Mouse (Mus musculus) kidney, embryonic 15.5 days (tissue): ENCODE results near the gene Ihh. TPM values are rescaled to one million over a fixed set of nuclear protein-coding genes. Genes with fewer than 3 reads are reported as not detected.
A peak's percentile ranks its signal among the peaks of the same experiment; 100 is the strongest.

ENCODE experiments used
- ATAC-seq: fragments of 200-750 bp; cut with Nextera tagmentation; replicated peaks from 2 replicates; pipeline ENCODE4 v1.8.0; 2017; ENCODE audit warnings: moderate TSS enrichment; ENCODE audit not compliant: low FRiP score
- H3K27ac ChIP-seq: fragments of 300-500 bp; sonication (generic); 2 replicates; pipeline ENCODE4 v1.5.1; 2015; ENCODE audit warnings: mild to moderate bottlenecking, inconsistent platforms
- H3K27me3 ChIP-seq: fragments of 300-500 bp; sonication (generic); 2 replicates; pipeline ENCODE4 v1.6.1; 2015; ENCODE audit warnings: inconsistent platforms
- H3K36me3 ChIP-seq: fragments of 300-500 bp; sonication (generic); 2 replicates; pipeline ENCODE4 v1.6.1; 2015; ENCODE audit warnings: inconsistent platforms
- H3K4me1 ChIP-seq: fragments of 300-500 bp; sonication (generic); 2 replicates; pipeline ENCODE4 v1.6.1; 2015; ENCODE audit warnings: inconsistent platforms
- H3K4me2 ChIP-seq: fragments of 300-500 bp; sonication (generic); 2 replicates; pipeline ENCODE4 v1.6.1; 2015; ENCODE audit warnings: moderate library complexity, mild to moderate bottlenecking, inconsistent platforms
- H3K4me3 ChIP-seq: fragments of 300-500 bp; sonication (generic); replicated peaks from 2 replicates; pipeline ENCODE4 v1.5.1; 2015; ENCODE audit warnings: mild to moderate bottlenecking, inconsistent platforms
- H3K9ac ChIP-seq: fragments of 300-500 bp; sonication (generic); 2 replicates; pipeline ENCODE4 v1.6.1; 2015; ENCODE audit warnings: mild to moderate bottlenecking, inconsistent platforms
- H3K9me3 ChIP-seq: fragments of 300-500 bp; sonication (generic); replicated peaks from 2 replicates; pipeline ENCODE4 v1.6.1; 2016; ENCODE audit warnings: inconsistent platforms
- WGBS: fragments of 180-500 bp; shearing (Covaris S2); methylation state at CpG from one replicate; pipeline ENCODE4 v1.1.7; 2015; ENCODE audit warnings: mixed read lengths; 5-methylcytosine and 5-hydroxymethylcytosine counted together
- polyA plus RNA-seq: library from polyadenylated mRNA; unstranded; fragments of >200 nt; fragmentation: Nextera tagmentation; extraction: Ambion mirVana; gene quantifications from 2 replicates; pipeline ENCODE4 v1.2.1, GENCODE M21; 2015

Gene Ihh
- polyA plus RNA-seq, result 2.2 and 2.9 TPM in 2 replicates

DNA sequence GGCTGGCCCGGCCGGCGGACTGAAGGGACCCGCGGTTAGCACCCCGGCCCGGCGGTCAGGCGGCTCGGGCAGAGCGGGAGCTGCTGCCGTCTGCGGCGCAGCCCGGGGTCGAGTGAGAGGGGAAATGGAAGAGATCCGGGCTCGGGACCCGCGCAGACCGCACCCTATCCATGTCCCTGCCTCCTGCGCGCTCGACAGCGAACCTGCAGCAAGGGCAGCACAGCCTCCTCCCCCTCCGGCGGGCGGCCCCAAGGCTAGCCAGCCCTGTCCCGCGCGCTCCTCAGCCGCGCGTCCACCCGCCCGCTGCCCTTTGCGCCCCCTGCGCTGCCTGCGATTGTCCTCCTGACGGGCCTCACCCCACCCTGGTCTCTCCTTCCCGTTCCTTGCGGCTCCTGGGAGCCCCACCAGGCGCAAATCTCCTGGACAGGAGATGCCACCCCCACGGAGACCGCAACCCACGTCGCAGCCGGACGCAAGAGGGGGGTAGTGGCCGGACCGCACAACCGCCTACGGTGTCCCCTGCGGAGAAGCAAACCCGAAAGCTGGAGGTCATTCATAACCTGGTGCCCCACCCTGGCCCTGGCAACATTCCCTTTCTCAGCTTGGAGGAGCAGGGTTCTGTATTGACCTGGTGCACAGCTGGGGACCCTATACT is at the start of gene Ihh:
TSS of gene Ihh (minus strand) at position 117 of the 655 bp plus-strand sequence.
- peaks cover 95% of the 10 kb centered on the region for H3K27me3 ChIP-seq
- 3% methylated on average over 34 of the region's 55 CpGs for WGBS
- H3K36me3 ChIP-seq, result no peaks in the 10 kb centered on the region
- H3K27ac ChIP-seq, result no peak within 1 kb of the TSS
- peak within 1 kb of the TSS; percentile 36 for H3K9ac ChIP-seq
- peaks cover 45% of the 10 kb centered on the region for H3K4me1 ChIP-seq
- H3K9me3 ChIP-seq, result no peaks in the 10 kb centered on the region
- peak within 1 kb of the TSS; percentile 72 for H3K4me2 ChIP-seq
- ATAC-seq, result peak; percentile 34; the same call in 1 of the 2 replicates
- peak within 1 kb of the TSS; percentile 45 for H3K4me3 ChIP-seq

- 67% methylated on average over 6 of the region's 6 CpGs for whole genome bisulfite sequencing
- Histone ChIP-seq H3K27me3 (no peaks in the 10 kb centered on the region; the same call in 1 of the 2 replicates), H3K9me3 (no peaks in the 10 kb centered on the region), H3K4me2 (no peak overlapping the region), H3K27ac (no peak overlapping the region), H3K36me3 (no peaks in the 10 kb centered on the region), H3K9ac (no peak overlapping the region), H3K4me3 (no peak overlapping the region), H3K4me1 (no peaks in the 10 kb centered on the region)
- ATAC-seq, result no peak
These were observed 49.7 kb upstream of the Ihh start for GRCm38 (mm10) chr1:75001183-75001582.

DNA sequence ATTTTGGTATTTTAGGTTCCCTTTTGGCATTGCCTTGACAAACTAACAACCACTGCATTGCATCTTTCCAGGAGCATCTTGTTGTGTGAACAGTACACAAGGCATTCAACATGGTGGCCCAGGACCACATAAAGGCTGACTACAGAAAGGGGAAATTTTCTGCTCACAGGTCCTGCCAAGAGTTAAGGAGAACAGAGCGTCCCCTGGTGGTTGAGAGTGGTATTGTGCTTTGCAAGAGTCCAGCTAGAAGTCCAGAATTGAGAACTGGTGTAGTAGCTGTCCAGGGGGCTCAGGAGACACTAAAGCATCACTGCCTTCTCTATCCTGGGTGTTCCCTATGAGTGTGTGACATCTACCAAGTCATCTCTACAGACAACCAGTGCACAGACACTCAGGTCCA is 49.0 kb upstream of the Ihh start:
- Histone ChIP-seq H3K9ac (no peak overlapping the region), H3K4me2 (no peak overlapping the region), H3K4me1 (no peaks in the 10 kb centered on the region), H3K36me3 (no peaks in the 10 kb centered on the region), H3K27ac (no peak overlapping the region), H3K9me3 (no peaks in the 10 kb centered on the region), H3K4me3 (no peak overlapping the region), H3K27me3 (no peaks in the 10 kb centered on the region; the same call in 1 of the 2 replicates)
- 0% methylated on average over 1 of the region's 1 CpGs for WGBS
- ATAC-seq, result no peak

- no peaks in the 10 kb centered on the region for H3K36me3 ChIP-seq
- 83% methylated on average over 5 of the region's 5 CpGs for WGBS
- no peak for ATAC-seq
- H3K4me3 ChIP-seq, result no peak overlapping the region
- no peak overlapping the region for H3K9ac ChIP-seq
- H3K4me1 ChIP-seq, result no peaks in the 10 kb centered on the region
- no peaks in the 10 kb centered on the region for H3K27me3 ChIP-seq
- no peaks in the 10 kb centered on the region for H3K9me3 ChIP-seq
- no peak overlapping the region for H3K4me2 ChIP-seq
- no peak overlapping the region for H3K27ac ChIP-seq
These were observed 47.7 kb upstream of the Ihh start for GRCm38 (mm10) chr1:74999173-74999572.

DNA sequence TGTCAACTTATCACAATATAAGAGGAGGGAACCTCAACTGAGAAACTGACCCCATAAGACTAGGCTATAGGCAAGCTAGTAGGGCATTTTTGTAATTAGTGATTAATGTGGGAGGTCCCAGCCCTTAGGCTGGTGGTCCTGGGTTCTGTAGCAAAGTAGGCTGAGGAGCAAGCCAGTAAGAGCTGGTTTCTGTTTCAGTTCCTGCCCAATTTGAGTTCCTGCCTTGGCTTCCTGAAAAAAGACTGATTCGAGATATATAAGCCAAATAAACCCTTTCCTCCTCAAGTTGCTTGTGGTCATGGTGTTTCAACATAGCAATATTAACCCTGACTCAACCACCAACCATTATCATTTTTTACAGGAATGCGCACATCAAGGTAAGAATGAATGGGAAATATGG is 45.8 kb upstream of the Ihh start:
- Histone ChIP-seq H3K27me3 (no peaks in the 10 kb centered on the region), H3K4me2 (no peak overlapping the region), H3K4me3 (no peak overlapping the region), H3K27ac (no peak overlapping the region), H3K4me1 (no peaks in the 10 kb centered on the region), H3K9ac (no peak overlapping the region), H3K36me3 (no peaks in the 10 kb centered on the region), H3K9me3 (no peaks in the 10 kb centered on the region)
- no peak for ATAC-seq
- 76% methylated on average over 2 of the region's 2 CpGs for WGBS

DNA sequence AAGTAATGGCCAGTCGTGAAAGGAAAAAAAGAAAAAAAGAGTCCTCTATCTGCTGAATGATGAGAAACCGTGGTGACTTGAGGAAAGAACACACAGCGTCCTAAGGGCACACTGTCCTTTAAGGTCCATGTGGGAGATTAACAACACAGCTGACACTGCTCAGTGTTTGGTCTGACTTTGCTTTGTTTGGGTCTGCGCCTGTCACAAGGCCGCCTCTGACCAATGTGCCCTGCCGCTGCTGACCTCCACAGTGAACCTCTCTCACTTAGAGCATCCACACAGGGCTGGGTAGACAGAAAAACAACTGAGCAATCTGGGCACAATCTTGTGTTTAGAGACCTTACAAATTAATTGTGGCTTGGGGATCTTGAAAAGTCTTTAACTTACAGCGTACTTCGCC is 25.5 kb upstream of the Ihh start:
- Histone ChIP-seq H3K4me2 (no peak overlapping the region), H3K36me3 (no peaks in the 10 kb centered on the region), H3K4me3 (no peak overlapping the region), H3K27ac (no peak overlapping the region), H3K9me3 (no peaks in the 10 kb centered on the region), H3K4me1 (0 out of 2 replicates have a peak, but pooled peaks cover 6% of the 10 kb centered on the region), H3K27me3 (no peaks in the 10 kb centered on the region), H3K9ac (no peak overlapping the region)
- no peak for ATAC-seq
- WGBS, result 72% methylated on average over 8 of the region's 8 CpGs

DNA sequence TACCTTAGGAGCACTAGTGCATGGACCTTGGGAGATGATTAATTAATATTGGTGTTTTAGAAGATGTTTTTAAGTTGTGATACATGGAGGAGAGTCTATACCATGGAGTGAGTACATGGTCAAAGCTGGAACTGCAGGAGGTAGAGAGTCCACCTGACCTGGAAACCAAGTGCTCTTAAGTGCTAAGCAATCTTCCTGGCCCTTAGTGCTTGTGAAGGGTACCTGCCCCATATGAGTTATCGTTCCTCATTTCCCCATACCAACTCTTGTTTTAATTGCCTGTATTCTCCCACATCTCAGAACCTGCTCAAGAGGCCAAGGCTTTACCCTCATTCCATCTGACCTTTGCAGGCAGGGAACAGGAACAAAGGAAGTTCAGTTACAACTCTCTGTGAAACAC is 24.5 kb upstream of the Ihh start:
- H3K9me3 ChIP-seq, result no peaks in the 10 kb centered on the region
- no peak overlapping the region for H3K4me3 ChIP-seq
- no peak overlapping the region for H3K4me2 ChIP-seq
- no peaks in the 10 kb centered on the region for H3K36me3 ChIP-seq
- H3K4me1 ChIP-seq, result peaks cover 11% of the 10 kb centered on the region; the same call in 1 of the 2 replicates
- 96% methylated on average over 1 of the region's 1 CpGs for WGBS
- no peaks in the 10 kb centered on the region for H3K27me3 ChIP-seq
- no peak overlapping the region for H3K27ac ChIP-seq
- ATAC-seq, result no peak
- H3K9ac ChIP-seq, result no peak overlapping the region

GRCm38 (mm10) chr1:74973590-74973989 is 22.1 kb upstream of the Ihh start:
- no peak for ATAC-seq
- no peaks in the 10 kb centered on the region for H3K36me3 ChIP-seq
- H3K4me1 ChIP-seq, result peaks cover 10% of the 10 kb centered on the region; the same call in 1 of the 2 replicates
- H3K4me3 ChIP-seq, result no peak overlapping the region
- H3K27me3 ChIP-seq, result no peaks in the 10 kb centered on the region
- H3K9ac ChIP-seq, result no peak overlapping the region
- no peaks in the 10 kb centered on the region for H3K9me3 ChIP-seq
- 87% methylated on average over 6 of the region's 6 CpGs for WGBS
- no peak overlapping the region for H3K4me2 ChIP-seq
- H3K27ac ChIP-seq, result no peak overlapping the region

GRCm38 (mm10) chr1:74971353-74972050 is 20.0 kb upstream of the Ihh start:
- Histone ChIP-seq H3K4me1 (peaks cover 10% of the 10 kb centered on the region; the same call in 1 of the 2 replicates), H3K36me3 (no peaks in the 10 kb centered on the region), H3K4me3 (no peak overlapping the region), H3K27ac (peak overlapping the region; percentile 56; the same call in 1 of the 2 replicates), H3K4me2 (no peak overlapping the region), H3K27me3 (no peaks in the 10 kb centered on the region), H3K9ac (no peak overlapping the region), H3K9me3 (no peaks in the 10 kb centered on the region)
- ATAC-seq, result peak; percentile 80
- WGBS, result 40% methylated on average over 4 of the region's 4 CpGs

DNA sequence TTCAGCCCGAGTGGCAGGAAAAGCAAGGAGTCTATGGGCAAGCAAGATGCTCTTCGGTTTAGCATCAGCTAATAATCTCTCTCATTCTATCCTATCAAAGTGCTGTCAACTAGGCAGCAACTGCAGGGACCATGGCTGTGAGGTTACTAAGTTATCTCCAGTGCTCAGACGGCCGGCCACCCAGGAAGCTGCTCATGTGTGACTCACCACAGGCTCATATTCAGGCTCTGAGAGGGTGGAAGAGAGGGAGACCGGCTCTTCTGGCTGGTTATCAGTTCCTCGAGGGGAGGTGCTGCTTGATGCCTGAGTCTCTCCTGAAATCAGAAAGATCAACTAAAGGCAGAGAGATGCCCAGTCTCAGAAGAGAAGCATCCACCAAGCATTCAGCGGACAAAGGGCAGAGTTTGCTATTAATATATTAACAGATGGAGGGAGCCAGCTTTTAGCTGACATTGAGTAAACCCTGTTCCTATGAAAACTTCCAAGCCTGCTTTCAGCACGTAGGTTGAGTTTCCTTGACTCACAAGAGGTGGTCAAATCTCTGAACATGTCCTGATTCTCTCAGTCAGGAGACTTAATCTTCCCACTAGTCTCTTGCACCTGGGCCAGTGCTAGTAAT is 16.6 kb upstream of the Ihh start:
- peak overlapping the region; percentile 2; the same call in 1 of the 2 replicates for H3K27ac ChIP-seq

DNA sequence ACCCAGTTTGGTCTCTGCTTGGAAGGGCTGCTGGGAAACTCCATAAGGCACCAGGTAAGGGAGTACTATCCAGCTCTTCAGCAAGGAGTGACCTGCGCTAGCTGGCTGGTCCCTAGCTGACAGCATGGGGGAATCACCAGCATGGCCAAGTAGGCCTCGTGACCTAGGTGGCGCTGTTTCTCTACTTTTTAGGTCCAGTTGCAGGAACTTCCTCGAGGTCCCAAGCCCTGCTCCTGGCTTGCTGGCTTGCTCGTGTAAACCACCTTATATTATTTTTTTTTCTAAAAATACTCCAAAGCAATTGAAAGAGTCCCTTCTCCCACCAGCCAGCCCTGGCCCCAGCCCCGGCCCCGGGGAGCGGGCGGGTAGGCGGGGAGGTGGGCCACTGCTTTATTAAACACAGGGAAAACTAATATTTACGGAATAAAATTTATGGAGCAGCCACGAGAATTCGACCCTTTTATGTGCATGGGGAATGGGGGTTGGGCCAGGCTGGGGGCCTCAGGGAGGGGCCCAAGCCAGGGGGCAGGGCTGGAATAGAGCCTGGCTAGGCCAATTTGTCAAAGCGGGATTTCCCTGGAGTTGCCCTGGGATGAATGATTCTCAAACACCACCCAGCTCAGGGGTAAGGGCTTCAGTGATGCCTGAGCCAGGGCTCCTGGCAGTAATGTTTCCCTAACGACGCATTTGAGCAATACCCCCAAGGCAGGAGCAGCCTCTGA is 13.2 kb upstream of the Ihh start:
- Histone ChIP-seq H3K4me2 (peak overlapping the region; percentile 63), H3K4me1 (peaks cover 13% of the 10 kb centered on the region), H3K36me3 (no peaks in the 10 kb centered on the region), H3K27ac (no peak overlapping the region), H3K9me3 (no peaks in the 10 kb centered on the region), H3K4me3 (peak overlapping the region; percentile 33), H3K27me3 (peaks cover 14% of the 10 kb centered on the region), H3K9ac (peak overlapping the region; percentile 27)
- peak; percentile 57 for ATAC-seq
- WGBS, result 5% methylated on average over 16 of the region's 16 CpGs

More for the DNA sequence above, 16.6 kb upstream of the Ihh start:
- H3K4me2 ChIP-seq, result no peak overlapping the region
- no peaks in the 10 kb centered on the region for H3K36me3 ChIP-seq
- no peak for ATAC-seq
- H3K9me3 ChIP-seq, result no peaks in the 10 kb centered on the region
- 36% methylated on average over 8 of the region's 8 CpGs for WGBS
- H3K4me1 ChIP-seq, result peaks cover 18% of the 10 kb centered on the region
- H3K27me3 ChIP-seq, result peaks cover 8% of the 10 kb centered on the region
- no peak overlapping the region for H3K9ac ChIP-seq
- no peak overlapping the region for H3K4me3 ChIP-seq

DNA sequence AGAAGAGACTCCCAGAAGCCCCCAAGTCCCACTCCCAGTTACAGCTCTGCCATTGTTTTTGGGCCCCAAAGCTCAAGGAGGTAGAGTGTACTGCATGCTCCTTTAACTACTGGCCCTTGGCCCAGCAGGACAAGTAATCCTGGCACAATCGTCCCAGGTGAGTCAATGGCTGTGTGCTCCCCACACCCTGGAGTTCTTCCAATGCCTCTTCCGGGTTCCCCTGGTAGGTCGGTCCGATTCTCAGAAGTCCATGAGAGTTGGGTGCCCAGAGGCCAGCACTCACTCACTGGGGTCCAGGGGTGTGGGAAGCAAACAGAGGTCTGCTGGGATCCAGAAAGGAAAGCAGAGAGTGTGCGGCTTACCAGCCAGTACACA is 11.4 kb upstream of the Ihh start:
- no peak overlapping the region for H3K4me2 ChIP-seq
- H3K27ac ChIP-seq, result no peak overlapping the region

More for the DNA sequence above, 11.4 kb upstream of the Ihh start:
- WGBS, result 84% methylated on average over 5 of the region's 5 CpGs
- Histone ChIP-seq H3K4me1 (peaks cover 13% of the 10 kb centered on the region), H3K9me3 (no peaks in the 10 kb centered on the region), H3K27me3 (peaks cover 30% of the 10 kb centered on the region), H3K9ac (no peak overlapping the region), H3K36me3 (no peaks in the 10 kb centered on the region), H3K4me3 (no peak overlapping the region)
- ATAC-seq, result no peak
